Mouse (Mus musculus) liver, postnatal 0 days (tissue): ENCODE measurements at regions not wholly inside any gene's neighbourhood (a gene's known extent, or its start where the extent isn't known, plus 50 kb on each side); places are given as distances from the start of the nearest gene placed in this dataset.

Experiments
- ATAC-seq: fragments of 200-750 bp; cut with Nextera tagmentation; 2 replicates; pipeline ENCODE4 v1.8.0; 2017; ENCODE audit warnings: mild to moderate bottlenecking, moderate library complexity
- DNase-seq: peaks from one replicate; pipeline ENCODE4 v3.0.0-alpha.2; 2016
- H3K27ac ChIP-seq: fragments of 300-500 bp; sonication (generic); 2 replicates; pipeline ENCODE4 v1.5.1; 2014; ENCODE audit warnings: antibody characterized with exemption, moderate library complexity, mild to moderate bottlenecking, low read depth
- H3K27me3 ChIP-seq: fragments of 300-500 bp; sonication (generic); 2 replicates; pipeline ENCODE4 v1.6.1; 2014; ENCODE audit warnings: low read length, control low read depth, mixed read lengths; ENCODE audit not compliant: insufficient read depth
- H3K36me3 ChIP-seq: fragments of 300-500 bp; sonication (generic); replicated peaks from 2 replicates; pipeline ENCODE4 v1.6.1; 2014; ENCODE audit warnings: mild to moderate bottlenecking, control low read depth, low read length, moderate library complexity, mixed read lengths; ENCODE audit not compliant: insufficient read depth
- H3K4me1 ChIP-seq: fragments of 300-500 bp; sonication (generic); 2 replicates; pipeline ENCODE4 v1.6.1; 2014; ENCODE audit warnings: antibody characterized with exemption, mild to moderate bottlenecking, control low read depth; ENCODE audit not compliant: insufficient read depth
- H3K4me2 ChIP-seq: fragments of 300-500 bp; sonication (generic); 2 replicates; pipeline ENCODE4 v1.6.1; 2014; ENCODE audit warnings: low read depth, mild to moderate bottlenecking, low read length, moderate library complexity, mixed read lengths
- H3K4me3 ChIP-seq: fragments of 300-500 bp; sonication (generic); 2 replicates; pipeline ENCODE4 v1.5.1; 2014; ENCODE audit warnings: low read depth, low read length
- H3K9ac ChIP-seq: fragments of 300-500 bp; sonication (generic); replicated peaks from 2 replicates; pipeline ENCODE4 v1.6.1; 2014; ENCODE audit warnings: mild to moderate bottlenecking, moderate library complexity
- H3K9me3 ChIP-seq: fragments of 300-500 bp; sonication (generic); 2 replicates; pipeline ENCODE4 v1.6.1; 2016; ENCODE audit warnings: mild to moderate bottlenecking, control low read depth, low read length, mixed read lengths
- CTCF ChIP-seq: sonication (generic); IDR thresholded peaks from 2 replicates; pipeline ENCODE4 v1.5.1; 2016; ENCODE audit warnings: antibody characterized with exemption, low read depth
- EP300 ChIP-seq: IDR thresholded peaks from 2 replicates; pipeline ENCODE4 v1.6.1; 2016; ENCODE audit warnings: antibody characterized with exemption, low read depth, mild to moderate bottlenecking
- WGBS: fragments of 180-500 bp; shearing (Covaris S2); extraction: QIAGEN DNeasy Blood & Tissue Kit; methylation state at CpG from one replicate; pipeline ENCODE4 v1.1.7; 2014; ENCODE audit not compliant: insufficient replicate concordance; 5-methylcytosine and 5-hydroxymethylcytosine counted together

- Histone ChIP-seq H3K9ac (no peak overlapping the region), H3K36me3 (no peaks in the 10 kb centered on the region), H3K4me1 (no peaks in the 10 kb centered on the region), H3K27ac (no peak overlapping the region), H3K4me2 (no peak overlapping the region), H3K27me3 (no peaks in the 10 kb centered on the region), H3K4me3 (no peak overlapping the region), H3K9me3 (no peaks in the 10 kb centered on the region)
- DNase-seq (no peak), ATAC-seq (no peak)
- TF ChIP-seq CTCF: 0 out of 2 replicates have a peak, but pooled peaks have one; percentile 27
- no peak for TF ChIP-seq EP300
- 37% methylated on average over 4 of the region's 4 CpGs for WGBS
Measured at GRCm38 (mm10) chr10:126628057-126628456, 273.1 kb downstream of the Atp23 start.

- no peaks in the 10 kb centered on the region for H3K36me3 ChIP-seq
- H3K4me2 ChIP-seq: no peak overlapping the region
- peak; percentile 18 for DNase-seq
- H3K9ac ChIP-seq: no peak overlapping the region
- no peak for TF ChIP-seq CTCF
- no peak for TF ChIP-seq EP300
- no peaks in the 10 kb centered on the region for H3K27me3 ChIP-seq
- no peak overlapping the region for H3K27ac ChIP-seq
- no peak for ATAC-seq
- no peaks in the 10 kb centered on the region for H3K4me1 ChIP-seq
- 53% methylated on average over 7 of the region's 7 CpGs for WGBS
- H3K4me3 ChIP-seq: no peak overlapping the region
- H3K9me3 ChIP-seq: no peaks in the 10 kb centered on the region
Measured at GRCm38 (mm10) chr10:126625466-126625865, 275.7 kb downstream of the Atp23 start.

- no peak overlapping the region for H3K9ac ChIP-seq
- no peak overlapping the region for H3K4me3 ChIP-seq
- TF ChIP-seq CTCF (no peak), EP300 (no peak)
- no peak overlapping the region for H3K4me2 ChIP-seq
- H3K4me1 ChIP-seq: no peaks in the 10 kb centered on the region
- H3K27me3 ChIP-seq: no peaks in the 10 kb centered on the region
- H3K9me3 ChIP-seq: no peaks in the 10 kb centered on the region
- DNase-seq (no peak), ATAC-seq (no peak)
- no peaks in the 10 kb centered on the region for H3K36me3 ChIP-seq
- 73% methylated on average over 6 of the region's 6 CpGs for WGBS
- no peak overlapping the region for H3K27ac ChIP-seq
Measured at GRCm38 (mm10) chr10:126620802-126621201, 280.4 kb downstream of the Atp23 start.

- no peaks in the 10 kb centered on the region for H3K36me3 ChIP-seq
- no peak for DNase-seq
- no peaks in the 10 kb centered on the region for H3K9me3 ChIP-seq
- no peaks in the 10 kb centered on the region for H3K27me3 ChIP-seq
- TF ChIP-seq CTCF: no peak
- no peak for TF ChIP-seq EP300
- 52% methylated on average over 10 of the region's 10 CpGs for WGBS
- no peak overlapping the region for H3K4me2 ChIP-seq
- no peak overlapping the region for H3K27ac ChIP-seq
- no peaks in the 10 kb centered on the region for H3K4me1 ChIP-seq
- ATAC-seq: no peak
- no peak overlapping the region for H3K4me3 ChIP-seq
- no peak overlapping the region for H3K9ac ChIP-seq
Measured at GRCm38 (mm10) chr10:126619970-126620369, 281.2 kb downstream of the Atp23 start.

- no peaks in the 10 kb centered on the region for H3K36me3 ChIP-seq
- ATAC-seq: no peak
- WGBS: 63% methylated on average over 4 of the region's 4 CpGs
- no peaks in the 10 kb centered on the region for H3K4me1 ChIP-seq
- no peak overlapping the region for H3K4me3 ChIP-seq
- no peak overlapping the region for H3K9ac ChIP-seq
- H3K9me3 ChIP-seq: no peaks in the 10 kb centered on the region; the same call in 1 of the 2 replicates
- H3K27ac ChIP-seq: no peak overlapping the region
- no peak for TF ChIP-seq CTCF
- no peak for TF ChIP-seq EP300
- H3K27me3 ChIP-seq: no peaks in the 10 kb centered on the region
- no peak for DNase-seq
- no peak overlapping the region for H3K4me2 ChIP-seq
Measured at GRCm38 (mm10) chr10:126612226-126612625, 288.9 kb downstream of the Atp23 start.

- TF ChIP-seq EP300 (no peak), CTCF (no peak)
- DNase-seq (no peak), ATAC-seq (no peak)
- H3K27ac ChIP-seq: no peak overlapping the region
- H3K4me3 ChIP-seq: no peak overlapping the region
- no peak overlapping the region for H3K9ac ChIP-seq
- H3K4me2 ChIP-seq: no peak overlapping the region
- H3K36me3 ChIP-seq: no peaks in the 10 kb centered on the region
- no peaks in the 10 kb centered on the region; the same call in 1 of the 2 replicates for H3K9me3 ChIP-seq
- no peaks in the 10 kb centered on the region for H3K27me3 ChIP-seq
- no peaks in the 10 kb centered on the region for H3K4me1 ChIP-seq
- 79% methylated on average over 8 of the region's 8 CpGs for WGBS
Measured at GRCm38 (mm10) chr10:126610506-126610905, 290.6 kb downstream of the Atp23 start.

- no peak for DNase-seq
- H3K4me1 ChIP-seq: no peaks in the 10 kb centered on the region
- H3K4me2 ChIP-seq: no peak overlapping the region
- no peaks in the 10 kb centered on the region for H3K36me3 ChIP-seq
- 78% methylated on average over 2 of the region's 2 CpGs for WGBS
- no peak overlapping the region for H3K9ac ChIP-seq
- no peak for ATAC-seq
- H3K9me3 ChIP-seq: peaks cover 3% of the 10 kb centered on the region; the same call in 1 of the 2 replicates
- no peaks in the 10 kb centered on the region for H3K27me3 ChIP-seq
- no peak overlapping the region for H3K4me3 ChIP-seq
- TF ChIP-seq CTCF (no peak), EP300 (no peak)
- no peak overlapping the region for H3K27ac ChIP-seq
Measured at GRCm38 (mm10) chr10:126599686-126600085, 301.5 kb downstream of the Atp23 start.
